Mouse (Mus musculus) forebrain, embryonic 15.5 days (tissue): ENCODE measurements at regions not wholly inside any gene's neighbourhood (a gene's known extent, or its start where the extent isn't known, plus 50 kb on each side); places are given as distances from the start of the nearest gene placed in this dataset.
A peak's percentile ranks its signal among the peaks of the same experiment; 100 is the strongest.

ENCODE experiments used
- ATAC-seq: fragments of 200-750 bp; cut with Nextera tagmentation; replicated peaks from 2 replicates; pipeline ENCODE4 v1.8.0; 2017; ENCODE audit warnings: mild to moderate bottlenecking, moderate TSS enrichment, moderate library complexity
- H3K27ac ChIP-seq: fragments of 300-500 bp; sonication (generic); replicated peaks from 2 replicates; pipeline ENCODE4 v1.5.1; 2015; ENCODE audit warnings: mild to moderate bottlenecking, inconsistent platforms
- H3K27me3 ChIP-seq: fragments of 300-500 bp; sonication (generic); 2 replicates; pipeline ENCODE4 v1.6.1; 2015; ENCODE audit warnings: inconsistent platforms
- H3K36me3 ChIP-seq: fragments of 300-500 bp; sonication (generic); 2 replicates; pipeline ENCODE4 v1.6.1; 2015; ENCODE audit warnings: mild to moderate bottlenecking, inconsistent platforms
- H3K4me1 ChIP-seq: fragments of 300-500 bp; sonication (generic); 2 replicates; pipeline ENCODE4 v1.6.1; 2015; ENCODE audit warnings: inconsistent platforms
- H3K4me2 ChIP-seq: fragments of 300-500 bp; sonication (generic); replicated peaks from 2 replicates; pipeline ENCODE4 v1.6.1; 2015; ENCODE audit warnings: mild to moderate bottlenecking, inconsistent platforms
- H3K4me3 ChIP-seq: fragments of 300-500 bp; sonication (generic); 2 replicates; pipeline ENCODE4 v1.5.1; 2015; ENCODE audit warnings: mild to moderate bottlenecking, inconsistent platforms
- H3K9ac ChIP-seq: fragments of 300-500 bp; sonication (generic); replicated peaks from 2 replicates; pipeline ENCODE4 v1.6.1; 2015; ENCODE audit warnings: mild to moderate bottlenecking, inconsistent platforms
- H3K9me3 ChIP-seq: fragments of 300-500 bp; sonication (generic); 2 replicates; pipeline ENCODE4 v1.6.1; 2016; ENCODE audit warnings: inconsistent platforms
- WGBS: fragments of 180-500 bp; shearing (Covaris S2); methylation state at CpG from one replicate; pipeline ENCODE4 v1.1.7; 2015; ENCODE audit warnings: mixed read lengths; 5-methylcytosine and 5-hydroxymethylcytosine counted together

GRCm38 (mm10) chr8:10860810-10861209 lies 147.4 kb downstream of the Irs2 start:
- Histone ChIP-seq H3K9me3 (no peaks in the 10 kb centered on the region), H3K4me2 (no peak overlapping the region), H3K27me3 (no peaks in the 10 kb centered on the region), H3K27ac (no peak overlapping the region), H3K4me1 (peaks cover 5% of the 10 kb centered on the region; the same call in 1 of the 2 replicates), H3K36me3 (no peaks in the 10 kb centered on the region), H3K4me3 (no peak overlapping the region), H3K9ac (no peak overlapping the region)
- no peak for ATAC-seq
- 85% methylated on average over 4 of the region's 4 CpGs for WGBS

DNA sequence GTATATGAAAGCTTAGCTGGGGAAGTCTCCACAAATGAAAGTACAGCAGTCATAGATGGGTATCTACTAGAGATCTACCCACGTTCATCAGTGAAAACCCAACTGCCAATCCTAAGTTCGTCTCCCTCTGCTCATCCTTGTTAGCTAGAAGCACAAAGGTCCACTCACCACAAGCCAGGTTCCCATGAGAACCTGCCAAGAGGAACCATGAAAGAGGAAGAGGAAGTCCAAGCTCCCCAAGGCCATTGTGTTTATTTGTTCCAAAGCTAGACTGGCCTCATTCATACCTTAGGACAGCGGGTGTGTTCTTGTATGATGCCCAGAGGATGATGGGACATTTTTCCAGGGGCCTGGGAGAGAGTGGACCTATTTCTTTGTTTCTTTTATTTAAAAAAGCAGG lies 150.4 kb downstream of the Irs2 start:
- WGBS, result 99% methylated on average over 3 of the region's 3 CpGs
- Histone ChIP-seq H3K4me2 (no peak overlapping the region), H3K9me3 (no peaks in the 10 kb centered on the region), H3K27me3 (no peaks in the 10 kb centered on the region), H3K4me3 (no peak overlapping the region), H3K27ac (no peak overlapping the region), H3K4me1 (no peaks in the 10 kb centered on the region; the same call in 1 of the 2 replicates), H3K9ac (no peak overlapping the region), H3K36me3 (no peaks in the 10 kb centered on the region)
- ATAC-seq, result no peak

DNA sequence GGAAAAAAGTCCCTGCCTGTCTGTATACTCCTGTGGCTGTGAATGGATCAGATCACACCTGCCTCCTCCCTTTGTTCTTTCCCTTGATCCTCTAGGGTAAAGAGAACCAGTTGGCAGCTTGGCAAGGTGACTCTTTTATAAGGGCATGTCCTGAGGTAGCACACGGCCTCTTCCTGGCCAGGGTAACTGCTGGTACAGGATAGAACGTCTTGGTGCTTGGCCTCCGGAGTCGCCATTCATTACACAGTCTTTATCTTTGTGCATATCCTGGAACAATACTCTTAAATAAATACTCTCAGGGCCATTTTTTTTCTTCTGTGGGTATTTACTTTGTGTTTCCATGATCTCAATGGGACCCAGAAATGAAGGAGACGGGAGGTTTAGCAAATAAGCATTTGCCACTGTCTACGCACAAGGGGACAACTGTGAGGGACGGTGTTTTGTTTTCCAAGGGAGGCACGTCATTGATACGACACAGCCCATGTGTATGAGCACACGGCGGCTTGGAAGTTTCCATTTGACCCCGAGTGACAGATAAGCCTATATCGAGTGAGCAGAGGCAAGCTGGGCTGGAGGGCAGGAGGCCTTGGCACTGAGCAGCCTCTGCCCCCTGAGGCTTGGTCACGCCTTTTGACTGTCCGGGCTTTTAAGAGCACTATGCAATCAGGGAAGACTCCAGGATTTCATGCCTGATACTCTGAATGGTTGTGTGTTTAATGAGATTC lies 151.1 kb downstream of the Irs2 start:
- Histone ChIP-seq H3K4me1 (no peaks in the 10 kb centered on the region; the same call in 1 of the 2 replicates), H3K27me3 (no peaks in the 10 kb centered on the region), H3K4me3 (no peak overlapping the region), H3K9me3 (no peaks in the 10 kb centered on the region), H3K9ac (no peak overlapping the region), H3K4me2 (no peak overlapping the region), H3K27ac (no peak overlapping the region), H3K36me3 (no peaks in the 10 kb centered on the region)
- ATAC-seq, result no peak
- WGBS, result 56% methylated on average over 15 of the region's 15 CpGs

DNA sequence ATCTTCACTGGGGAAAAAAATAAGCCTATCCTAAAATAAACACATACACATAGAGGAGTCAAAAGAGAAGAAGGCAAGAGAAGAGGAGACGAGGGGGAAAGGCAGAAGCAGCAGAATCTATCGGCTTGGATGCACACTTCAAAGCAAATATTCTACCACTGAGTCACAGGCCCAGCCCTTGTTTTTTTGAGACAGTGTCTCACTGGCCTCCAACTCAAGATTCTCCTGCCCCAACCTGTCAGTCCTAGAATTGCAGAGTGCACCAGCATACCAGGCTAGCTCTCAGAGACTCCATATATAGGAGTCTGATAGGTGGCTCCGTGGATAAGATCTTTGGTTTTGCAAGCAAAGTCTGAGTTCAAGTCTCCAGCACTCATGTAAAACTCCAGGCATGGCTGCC lies 152.6 kb downstream of the Irs2 start:
- no peaks in the 10 kb centered on the region for H3K9me3 ChIP-seq
- H3K9ac ChIP-seq, result no peak overlapping the region
- no peaks in the 10 kb centered on the region for H3K36me3 ChIP-seq
- H3K4me3 ChIP-seq, result no peak overlapping the region
- H3K4me2 ChIP-seq, result no peak overlapping the region
- no peak for ATAC-seq
- H3K27ac ChIP-seq, result no peak overlapping the region
- WGBS, result 84% methylated on average over 3 of the region's 3 CpGs
- no peaks in the 10 kb centered on the region; the same call in 1 of the 2 replicates for H3K4me1 ChIP-seq
- H3K27me3 ChIP-seq, result no peaks in the 10 kb centered on the region

DNA sequence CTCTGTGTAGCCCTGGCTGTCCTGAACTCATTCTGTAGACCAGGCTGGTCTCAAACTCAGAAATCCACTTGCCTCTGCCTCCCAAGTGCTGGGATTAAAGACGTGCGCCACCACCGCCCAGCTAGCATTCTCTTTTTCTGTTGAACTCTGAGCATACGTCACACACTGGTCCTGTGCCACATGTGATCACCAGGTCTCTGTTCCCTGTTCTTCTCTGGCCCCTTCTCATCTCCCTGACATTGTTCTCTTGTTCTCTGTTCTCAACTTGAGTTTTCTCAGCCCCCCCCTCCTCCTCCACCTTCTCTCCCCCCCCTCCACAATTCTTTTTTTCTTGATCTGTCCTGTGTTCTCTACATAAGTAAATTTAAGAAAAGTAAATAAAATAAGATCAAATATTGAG lies 153.1 kb downstream of the Irs2 start:
- Histone ChIP-seq H3K9me3 (no peaks in the 10 kb centered on the region), H3K36me3 (no peaks in the 10 kb centered on the region), H3K4me3 (no peak overlapping the region), H3K9ac (no peak overlapping the region), H3K4me1 (no peaks in the 10 kb centered on the region; the same call in 1 of the 2 replicates), H3K27ac (no peak overlapping the region), H3K4me2 (no peak overlapping the region), H3K27me3 (no peaks in the 10 kb centered on the region)
- no peak for ATAC-seq
- 75% methylated on average over 4 of the region's 4 CpGs for WGBS

- H3K9ac ChIP-seq, result no peak overlapping the region
- no peak overlapping the region for H3K27ac ChIP-seq
- H3K9me3 ChIP-seq, result no peaks in the 10 kb centered on the region
- H3K4me1 ChIP-seq, result no peaks in the 10 kb centered on the region; the same call in 1 of the 2 replicates
- 54% methylated on average over 6 of the region's 6 CpGs for WGBS
- H3K36me3 ChIP-seq, result no peaks in the 10 kb centered on the region
- no peak for ATAC-seq
- H3K27me3 ChIP-seq, result no peaks in the 10 kb centered on the region
- H3K4me3 ChIP-seq, result no peak overlapping the region
- H3K4me2 ChIP-seq, result no peak overlapping the region
Measured at GRCm38 (mm10) chr8:10854600-10854999, 153.7 kb downstream of the Irs2 start.

DNA sequence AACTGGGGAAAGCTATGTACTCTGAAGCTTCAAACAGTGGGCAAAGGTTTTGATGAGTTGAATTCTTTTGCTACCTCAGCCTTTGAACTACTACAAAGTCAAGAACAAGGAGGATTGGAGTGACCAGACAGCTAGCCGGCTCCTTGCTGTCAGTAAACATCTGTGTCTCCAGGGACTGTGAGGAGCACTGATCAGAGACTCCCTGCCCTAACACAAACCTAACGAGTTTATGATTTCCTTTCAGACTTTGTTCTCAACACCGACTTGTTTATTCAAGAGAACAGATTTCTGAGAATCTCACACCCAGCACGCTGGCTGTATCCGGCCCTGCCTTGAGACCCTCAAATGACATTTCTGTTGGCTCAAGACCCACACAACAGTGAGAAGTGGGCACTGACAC lies 154.4 kb downstream of the Irs2 start:
- ATAC-seq, result no peak
- no peaks in the 10 kb centered on the region for H3K9me3 ChIP-seq
- 83% methylated on average over 5 of the region's 5 CpGs for WGBS

DNA sequence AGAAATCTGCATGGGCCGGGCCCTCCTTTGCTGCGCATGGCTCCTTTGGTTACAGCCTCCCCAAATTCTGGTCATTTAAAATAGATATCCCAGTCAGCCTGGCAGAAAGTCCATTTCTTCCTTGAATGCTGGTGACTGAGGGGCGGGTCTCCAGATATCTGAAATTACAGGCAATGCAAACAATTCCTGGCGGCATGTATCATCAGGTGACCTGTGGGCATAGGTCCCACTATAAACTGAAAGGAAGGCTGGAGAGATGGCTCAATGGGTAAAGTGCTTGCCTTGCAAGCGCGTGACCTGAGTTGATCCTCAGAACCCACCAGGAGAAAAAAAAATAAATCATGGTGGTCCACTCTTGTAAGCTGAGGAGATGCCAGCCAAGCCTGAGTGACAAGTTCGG lies 158.3 kb downstream of the Irs2 start:
- H3K27me3 ChIP-seq, result no peaks in the 10 kb centered on the region
- H3K9ac ChIP-seq, result no peak overlapping the region
- H3K4me1 ChIP-seq, result no peaks in the 10 kb centered on the region
- no peak overlapping the region for H3K4me2 ChIP-seq
- 92% methylated on average over 7 of the region's 7 CpGs for WGBS
- H3K36me3 ChIP-seq, result no peaks in the 10 kb centered on the region
- no peak for ATAC-seq
- H3K4me3 ChIP-seq, result no peak overlapping the region
- H3K9me3 ChIP-seq, result no peaks in the 10 kb centered on the region
- H3K27ac ChIP-seq, result no peak overlapping the region

More for the DNA sequence above, 154.4 kb downstream of the Irs2 start:
- H3K9ac ChIP-seq, result no peak overlapping the region
- no peaks in the 10 kb centered on the region for H3K36me3 ChIP-seq
- no peak overlapping the region for H3K27ac ChIP-seq
- H3K27me3 ChIP-seq, result no peaks in the 10 kb centered on the region
- H3K4me3 ChIP-seq, result no peak overlapping the region
- no peak overlapping the region for H3K4me2 ChIP-seq
- no peaks in the 10 kb centered on the region; the same call in 1 of the 2 replicates for H3K4me1 ChIP-seq

- ATAC-seq, result no peak
- Histone ChIP-seq H3K27me3 (no peaks in the 10 kb centered on the region), H3K36me3 (no peaks in the 10 kb centered on the region), H3K9me3 (no peaks in the 10 kb centered on the region), H3K4me1 (no peaks in the 10 kb centered on the region), H3K27ac (no peak overlapping the region), H3K4me3 (no peak overlapping the region), H3K4me2 (no peak overlapping the region), H3K9ac (no peak overlapping the region)
- 70% methylated on average over 6 of the region's 6 CpGs for WGBS
Measured at GRCm38 (mm10) chr8:10845607-10846006, 162.7 kb downstream of the Irs2 start.

DNA sequence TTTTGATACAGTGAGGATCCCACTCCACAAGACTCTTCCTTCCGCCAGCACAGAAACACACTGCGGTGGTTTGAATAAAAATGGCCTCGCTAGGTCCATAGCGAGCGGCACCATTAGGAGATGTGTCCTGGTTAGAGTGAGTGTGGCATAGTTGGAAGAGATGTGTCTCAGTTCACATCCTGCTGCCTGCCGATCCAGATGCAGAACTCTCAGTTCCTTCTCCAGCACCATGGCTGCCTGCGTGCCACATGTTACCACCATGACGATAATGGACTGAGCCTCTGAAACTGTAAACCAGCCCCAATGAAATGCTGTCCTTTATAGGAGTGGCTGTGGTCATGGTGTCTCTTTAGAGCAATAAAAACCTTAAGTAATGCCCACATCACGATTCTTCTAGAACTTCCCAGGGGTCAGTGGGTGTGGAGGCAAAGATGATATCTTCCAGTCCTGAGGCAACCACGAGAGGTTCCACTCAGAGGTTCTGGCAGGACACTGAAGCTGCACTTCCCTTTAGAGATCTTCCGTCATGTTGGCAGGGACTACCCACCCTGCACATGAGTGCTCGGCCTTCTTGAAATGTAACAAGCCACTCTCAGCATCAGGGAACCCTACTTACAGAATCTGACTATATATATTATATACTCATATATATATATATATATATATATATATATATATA lies 167.3 kb downstream of the Irs2 start:
- 91% methylated on average over 12 of the region's 12 CpGs for WGBS
- ATAC-seq, result no peak
- Histone ChIP-seq H3K9ac (no peak overlapping the region), H3K27me3 (no peaks in the 10 kb centered on the region), H3K9me3 (no peaks in the 10 kb centered on the region), H3K4me3 (no peak overlapping the region), H3K27ac (no peak overlapping the region), H3K4me1 (peaks cover 4% of the 10 kb centered on the region; the same call in 1 of the 2 replicates), H3K36me3 (no peaks in the 10 kb centered on the region), H3K4me2 (no peak overlapping the region)

DNA sequence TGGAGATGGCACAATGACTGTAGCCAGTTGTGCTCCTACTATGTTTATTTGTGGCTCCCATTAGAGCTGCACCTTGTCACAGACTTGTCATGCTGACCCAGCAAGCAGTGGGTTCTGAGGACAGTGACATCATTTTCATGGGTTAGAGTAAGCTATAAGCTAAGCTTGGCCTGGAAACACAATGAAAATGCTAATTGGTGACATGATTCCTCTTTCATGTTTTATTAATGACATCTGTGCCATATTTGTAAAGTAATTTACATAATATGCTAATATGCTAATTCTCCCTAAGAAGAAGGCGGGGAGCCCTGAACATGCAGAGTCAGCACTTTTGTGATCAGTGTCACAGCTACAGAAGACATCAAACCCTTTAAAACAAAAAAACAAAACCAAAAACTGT lies 168.2 kb downstream of the Irs2 start:
- WGBS, result 44% methylated on average over 1 of the region's 1 CpGs
- Histone ChIP-seq H3K27me3 (no peaks in the 10 kb centered on the region), H3K4me1 (peaks cover 4% of the 10 kb centered on the region; the same call in 1 of the 2 replicates), H3K9ac (no peak overlapping the region), H3K4me3 (no peak overlapping the region), H3K9me3 (no peaks in the 10 kb centered on the region), H3K36me3 (no peaks in the 10 kb centered on the region), H3K4me2 (no peak overlapping the region), H3K27ac (no peak overlapping the region)
- peak; percentile 64; the same call in 1 of the 2 replicates for ATAC-seq

- H3K4me2 ChIP-seq, result no peak overlapping the region
- H3K4me1 ChIP-seq, result peaks cover under 1% of the 10 kb centered on the region; the same call in 1 of the 2 replicates
- no peaks in the 10 kb centered on the region for H3K9me3 ChIP-seq
- no peak overlapping the region for H3K9ac ChIP-seq
- 91% methylated on average over 6 of the region's 6 CpGs for WGBS
- no peak for ATAC-seq
- H3K27ac ChIP-seq, result no peak overlapping the region
- H3K27me3 ChIP-seq, result no peaks in the 10 kb centered on the region
- no peaks in the 10 kb centered on the region for H3K36me3 ChIP-seq
- H3K4me3 ChIP-seq, result no peak overlapping the region
Measured at GRCm38 (mm10) chr8:10835054-10835453, 173.2 kb downstream of the Irs2 start.
